Mouse (Mus musculus): ENCODE measurements around the gene Ntm. TPM values are rescaled to one million over a fixed set of nuclear protein-coding genes. Genes with fewer than 3 reads are reported as not detected.

Gene Ntm
- total and polyA plus RNA-seq, 2 experiments from 2014 or later: 162 to 235 TPM

DNA sequence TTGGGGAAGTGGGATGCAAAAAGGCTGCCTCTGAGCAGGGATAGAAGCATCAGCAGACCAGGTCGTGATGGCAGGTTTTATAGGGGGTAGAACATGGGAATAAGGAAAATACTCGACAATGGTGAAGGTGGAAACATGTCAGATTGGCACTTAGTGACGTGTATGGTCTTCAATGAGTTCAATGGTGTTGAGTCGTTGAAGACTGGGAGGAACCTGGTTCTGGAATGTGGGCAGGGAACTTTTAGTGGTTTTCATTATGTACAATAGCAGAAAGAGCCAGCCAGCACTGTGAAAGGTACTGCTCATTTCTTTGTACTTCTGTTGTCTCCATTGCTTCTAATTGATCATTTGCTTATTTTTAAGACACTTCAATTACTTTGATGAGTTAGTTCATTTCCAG lies 214.9 kb downstream of the Ntm start:
- WGBS: 76% methylated on average over 4 of the region's 4 CpGs
- DNase-seq (no peak), ATAC-seq (no peak)
- Histone ChIP-seq H3K36me3 (ENCODE audit: insufficient read depth) (no peaks in the 10 kb centered on the region), H3K9ac (no peak overlapping the region), H3K4me3 (ENCODE audit: low read depth, low read length) (no peak overlapping the region), H3K27ac (ENCODE audit: low read depth, low read length) (no peak overlapping the region), H3K4me2 (ENCODE audit: low read depth) (no peak overlapping the region), H3K4me1 (ENCODE audit: insufficient read depth) (peaks cover 15% of the 10 kb centered on the region), H3K9me3 (ENCODE audit: low read length) (no peaks in the 10 kb centered on the region), H3K27me3 (ENCODE audit: insufficient read depth, low read length) (no peaks in the 10 kb centered on the region)
- TF ChIP-seq CTCF (IDR thresholded peaks at IDR 0.05; ENCODE audit: low read depth): no peak

DNA sequence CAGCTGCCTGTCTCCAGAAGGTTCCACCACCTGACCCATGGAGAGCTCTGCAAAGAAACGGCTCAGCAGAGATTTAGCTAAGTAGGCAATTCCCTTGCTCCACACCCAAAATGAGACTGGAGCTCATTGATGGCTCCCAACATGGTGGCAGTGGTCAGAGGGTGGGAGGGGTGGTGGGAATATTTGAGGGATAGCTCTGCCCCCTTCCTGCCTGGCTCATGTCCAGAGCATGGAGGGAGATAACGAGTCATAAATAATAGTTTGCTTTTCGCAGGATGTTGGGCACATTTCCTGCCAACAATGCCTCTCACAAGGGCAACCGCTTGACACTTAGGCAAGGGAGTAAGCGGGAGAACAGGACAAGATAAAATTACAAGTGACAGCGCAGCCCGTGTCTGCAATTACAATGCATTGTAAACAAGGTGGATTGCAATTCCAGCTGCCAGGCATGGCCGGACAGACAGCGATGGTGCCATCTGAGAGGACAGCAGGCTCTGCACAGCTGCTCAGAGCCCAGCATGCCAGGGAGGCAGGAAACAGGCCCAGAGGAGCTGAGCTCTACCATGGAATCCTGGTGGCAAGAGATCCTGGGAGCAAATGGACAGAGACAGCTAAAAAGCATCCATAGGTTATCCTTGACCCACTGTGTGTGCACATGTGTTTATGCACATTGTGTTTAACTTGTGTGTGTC lies 224.0 kb downstream of the Ntm start:
- no peak for TF ChIP-seq CTCF (IDR thresholded peaks at IDR 0.05; ENCODE audit: low read depth)
- H3K4me2 ChIP-seq (ENCODE audit: low read depth): no peak overlapping the region
- no peak for ATAC-seq
- H3K9me3 ChIP-seq (ENCODE audit: low read length): no peaks in the 10 kb centered on the region
- no peak overlapping the region for H3K9ac ChIP-seq
- H3K4me1 ChIP-seq (ENCODE audit: insufficient read depth): no peaks in the 10 kb centered on the region
- H3K36me3 ChIP-seq (ENCODE audit: insufficient read depth): no peaks in the 10 kb centered on the region
- 66% methylated on average over 9 of the region's 9 CpGs for WGBS
- H3K27me3 ChIP-seq (ENCODE audit: insufficient read depth, low read length): no peaks in the 10 kb centered on the region; the same call in 1 of the 2 replicates
- no peak overlapping the region for H3K4me3 ChIP-seq (ENCODE audit: low read depth, low read length)
- no peak for DNase-seq
- no peak overlapping the region for H3K27ac ChIP-seq (ENCODE audit: low read depth, low read length)

DNA sequence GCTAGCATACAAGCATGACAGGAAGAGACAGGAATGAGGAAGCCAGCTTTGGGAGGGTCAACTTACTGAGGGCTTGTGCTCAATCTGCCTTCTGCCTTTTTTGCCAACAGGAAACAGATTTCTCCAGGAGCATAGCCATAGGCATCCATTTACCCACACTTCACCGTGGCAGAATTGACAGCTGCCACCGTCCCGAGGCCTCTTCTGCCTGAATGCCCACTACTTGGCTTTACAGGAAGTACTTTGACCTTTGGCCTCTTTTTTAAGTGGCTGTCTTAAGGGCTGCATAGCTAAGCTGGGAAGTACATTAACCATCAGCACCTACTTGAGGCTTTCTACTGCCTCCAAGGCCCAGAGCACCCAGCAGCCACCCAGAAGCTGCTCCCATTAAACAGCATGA lies 226.9 kb downstream of the Ntm start:
- no peaks in the 10 kb centered on the region for H3K4me1 ChIP-seq (ENCODE audit: insufficient read depth)

DNA sequence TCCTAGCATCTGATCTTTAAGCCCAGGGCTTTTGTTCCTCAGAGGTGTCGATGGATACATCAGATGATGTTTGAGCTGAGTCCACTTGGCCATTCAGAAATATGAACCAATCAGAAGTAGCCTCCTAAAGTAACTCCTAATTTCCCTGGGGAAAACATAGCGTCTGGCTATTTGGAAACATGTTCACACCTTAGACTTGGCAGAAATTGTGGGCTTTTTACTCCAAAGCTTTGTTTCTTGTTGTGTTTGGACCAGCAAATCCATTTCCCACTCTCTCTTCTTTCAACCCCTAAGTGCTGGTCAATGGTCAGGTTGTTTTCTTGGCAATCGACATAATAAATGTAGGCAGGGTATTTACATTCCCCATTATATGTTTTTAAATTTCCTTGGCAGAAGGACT lies 230.0 kb downstream of the Ntm start:
- H3K4me3 ChIP-seq (ENCODE audit: low read depth, low read length): no peak overlapping the region
- TF ChIP-seq CTCF (IDR thresholded peaks at IDR 0.05; ENCODE audit: low read depth): no peak
- no peaks in the 10 kb centered on the region for H3K9me3 ChIP-seq (ENCODE audit: low read length)
- DNase-seq (peak; percentile 41), ATAC-seq (no peak)
- H3K9ac ChIP-seq: no peak overlapping the region
- no peaks in the 10 kb centered on the region for H3K36me3 ChIP-seq (ENCODE audit: insufficient read depth)
- H3K4me1 ChIP-seq (ENCODE audit: insufficient read depth): 0 out of 2 replicates have a peak, but pooled peaks cover 3% of the 10 kb centered on the region
- WGBS: 50% methylated on average over 3 of the region's 3 CpGs
- H3K4me2 ChIP-seq (ENCODE audit: low read depth): no peak overlapping the region
- no peak overlapping the region for H3K27ac ChIP-seq (ENCODE audit: low read depth, low read length)
- H3K27me3 ChIP-seq (ENCODE audit: insufficient read depth, low read length): no peaks in the 10 kb centered on the region

More for the DNA sequence above, 226.9 kb downstream of the Ntm start:
- ATAC-seq (no peak), DNase-seq (no peak)
- no peaks in the 10 kb centered on the region for H3K36me3 ChIP-seq (ENCODE audit: insufficient read depth)
- TF ChIP-seq CTCF (IDR thresholded peaks at IDR 0.05; ENCODE audit: low read depth): no peak
- H3K4me3 ChIP-seq (ENCODE audit: low read depth, low read length): no peak overlapping the region
- H3K4me2 ChIP-seq (ENCODE audit: low read depth): no peak overlapping the region
- WGBS: 42% methylated on average over 3 of the region's 3 CpGs
- no peak overlapping the region for H3K27ac ChIP-seq (ENCODE audit: low read depth, low read length)
- H3K9ac ChIP-seq: no peak overlapping the region
- H3K27me3 ChIP-seq (ENCODE audit: insufficient read depth, low read length): no peaks in the 10 kb centered on the region; the same call in 1 of the 2 replicates
- H3K9me3 ChIP-seq (ENCODE audit: low read length): no peaks in the 10 kb centered on the region

DNA sequence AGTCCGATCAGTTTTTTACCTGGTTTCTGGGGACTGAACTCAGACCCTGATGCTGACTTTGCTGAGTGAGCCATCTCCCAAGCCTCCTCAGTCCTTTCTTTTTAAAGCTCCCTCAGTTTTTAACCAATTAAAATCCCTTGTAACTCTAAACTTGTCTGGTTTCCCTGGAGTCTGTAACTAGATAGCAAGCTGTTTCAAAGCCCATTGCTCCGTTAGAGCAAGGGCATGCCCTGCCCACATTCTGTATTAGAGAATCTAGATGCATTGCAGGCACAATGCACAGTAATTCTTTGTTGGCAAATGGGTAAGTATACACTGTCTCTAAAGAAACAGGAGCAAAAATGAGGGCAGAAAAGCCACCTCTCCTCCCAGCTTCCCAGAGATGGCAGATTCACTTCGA lies 231.3 kb downstream of the Ntm start:
- H3K9me3 ChIP-seq (ENCODE audit: low read length): no peaks in the 10 kb centered on the region
- H3K4me2 ChIP-seq (ENCODE audit: low read depth): no peak overlapping the region
- ATAC-seq (no peak), DNase-seq (no peak)
- H3K4me3 ChIP-seq (ENCODE audit: low read depth, low read length): no peak overlapping the region
- WGBS: 56% methylated on average over 3 of the region's 3 CpGs
- no peaks in the 10 kb centered on the region for H3K36me3 ChIP-seq (ENCODE audit: insufficient read depth)
- 0 out of 2 replicates have a peak, but pooled peaks cover 6% of the 10 kb centered on the region for H3K4me1 ChIP-seq (ENCODE audit: insufficient read depth)
- TF ChIP-seq CTCF (IDR thresholded peaks at IDR 0.05; ENCODE audit: low read depth): no peak
- no peak overlapping the region for H3K9ac ChIP-seq
- no peak overlapping the region for H3K27ac ChIP-seq (ENCODE audit: low read depth, low read length)
- no peaks in the 10 kb centered on the region for H3K27me3 ChIP-seq (ENCODE audit: insufficient read depth, low read length)

DNA sequence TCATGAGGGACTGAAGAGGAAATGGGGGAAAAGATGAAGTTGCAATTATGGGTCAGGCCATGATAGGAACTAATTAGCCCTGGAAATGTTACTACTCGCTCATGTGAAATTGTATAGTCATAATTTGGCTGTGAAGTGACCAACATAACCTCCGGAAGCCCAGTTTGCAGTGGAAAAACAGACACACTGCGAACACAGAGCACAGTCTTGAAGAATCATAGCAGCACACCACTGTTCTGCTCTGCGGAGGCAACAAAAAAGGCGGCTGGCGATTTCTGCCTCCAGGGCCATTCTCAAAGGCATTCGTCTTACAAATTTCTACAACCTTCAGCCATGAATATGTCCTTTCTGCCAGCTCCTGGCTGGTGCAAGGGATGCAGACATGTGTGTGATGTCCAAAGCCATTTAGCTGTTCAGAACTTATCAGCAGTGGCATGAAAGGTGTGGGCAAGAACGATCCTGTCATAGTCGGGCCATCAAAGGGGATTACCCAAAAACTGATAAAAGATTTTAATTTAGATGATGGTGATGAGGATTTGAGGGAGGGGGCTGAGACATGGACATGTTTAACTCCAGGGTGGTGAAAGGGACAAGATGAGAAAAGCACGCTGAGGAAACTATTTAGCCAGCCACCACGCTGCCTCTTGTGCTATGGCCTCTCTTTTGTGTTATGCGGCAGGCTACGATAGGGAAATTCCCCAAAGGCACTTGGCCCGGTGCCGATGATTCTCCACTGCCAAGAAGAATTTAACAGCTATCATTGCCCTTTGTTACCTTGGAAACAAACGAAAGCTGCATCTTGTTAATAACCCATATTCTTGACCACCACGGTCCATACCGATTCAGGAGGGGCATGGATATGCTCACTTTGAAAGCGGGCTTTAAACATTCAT lies 235.2 kb downstream of the Ntm start:
- DNase-seq (peak; percentile 52), ATAC-seq (no peak)
- Histone ChIP-seq H3K9ac (no peak overlapping the region), H3K4me1 (ENCODE audit: insufficient read depth) (0 out of 2 replicates have a peak, but pooled peaks cover 6% of the 10 kb centered on the region), H3K36me3 (ENCODE audit: insufficient read depth) (no peaks in the 10 kb centered on the region), H3K4me2 (ENCODE audit: low read depth) (no peak overlapping the region), H3K9me3 (ENCODE audit: low read length) (no peaks in the 10 kb centered on the region), H3K27me3 (ENCODE audit: insufficient read depth, low read length) (no peaks in the 10 kb centered on the region), H3K4me3 (ENCODE audit: low read depth, low read length) (no peak overlapping the region), H3K27ac (ENCODE audit: low read depth, low read length) (no peak overlapping the region)
- WGBS: 40% methylated on average over 19 of the region's 19 CpGs
- no peak for TF ChIP-seq CTCF (IDR thresholded peaks at IDR 0.05; ENCODE audit: low read depth)

DNA sequence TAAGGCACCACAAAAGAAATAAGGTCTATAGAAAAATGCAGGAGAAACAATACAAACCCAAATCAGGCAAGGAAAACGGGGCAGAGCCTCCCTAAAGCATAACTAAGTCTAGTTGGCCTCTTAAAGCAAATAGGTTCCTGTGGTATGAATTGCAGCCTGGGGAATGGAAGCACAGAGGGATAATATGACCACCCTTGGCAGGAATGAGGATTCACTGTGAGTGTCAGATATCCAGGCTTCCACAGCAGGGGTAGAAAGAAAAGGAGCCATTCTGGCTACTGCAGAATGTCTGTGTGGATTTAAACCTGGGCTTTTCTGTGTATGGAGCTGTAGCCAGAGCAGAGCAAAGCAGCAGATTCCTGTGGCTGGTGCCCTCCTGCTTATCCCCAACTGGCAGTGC lies 241.5 kb downstream of the Ntm start:
- Histone ChIP-seq H3K4me3 (ENCODE audit: low read depth, low read length) (no peak overlapping the region), H3K9ac (no peak overlapping the region), H3K4me1 (ENCODE audit: insufficient read depth) (no peaks in the 10 kb centered on the region; the same call in 1 of the 2 replicates), H3K27me3 (ENCODE audit: insufficient read depth, low read length) (no peaks in the 10 kb centered on the region), H3K9me3 (ENCODE audit: low read length) (no peaks in the 10 kb centered on the region), H3K36me3 (ENCODE audit: insufficient read depth) (no peaks in the 10 kb centered on the region), H3K4me2 (ENCODE audit: low read depth) (no peak overlapping the region), H3K27ac (ENCODE audit: low read depth, low read length) (no peak overlapping the region)
- DNase-seq (no peak), ATAC-seq (no peak)
- TF ChIP-seq CTCF (IDR thresholded peaks at IDR 0.05; ENCODE audit: low read depth): no peak
- WGBS: 16% methylated on average over 1 of the region's 1 CpGs
